Mouse (Mus musculus) midbrain, embryonic 12.5 days (tissue): Measurements from ENCODE around the gene Kif19a. TPM values are rescaled to one million over a fixed set of nuclear protein-coding genes. Genes with fewer than 3 reads are reported as not detected.

Experiments
- ATAC-seq: fragments of 200-750 bp; cut with Nextera tagmentation; 2 replicates; pipeline ENCODE4 v1.8.0; 2017; ENCODE audit warnings: low read depth, moderate TSS enrichment, moderate library complexity; ENCODE audit not compliant: low FRiP score
- H3K27ac ChIP-seq: fragments of 300-500 bp; sonication (generic); replicated peaks from 2 replicates; pipeline ENCODE4 v1.5.1; 2016; ENCODE audit warnings: mild to moderate bottlenecking
- H3K27me3 ChIP-seq: fragments of 300-500 bp; sonication (generic); 2 replicates; pipeline ENCODE4 v1.6.1; 2016; ENCODE audit warnings: mild to moderate bottlenecking
- H3K36me3 ChIP-seq: fragments of 300-500 bp; sonication (generic); 2 replicates; pipeline ENCODE4 v1.6.1; 2016
- H3K4me1 ChIP-seq: fragments of 300-500 bp; sonication (generic); 2 replicates; pipeline ENCODE4 v1.6.1; 2016
- H3K4me2 ChIP-seq: fragments of 300-500 bp; sonication (generic); replicated peaks from 2 replicates; pipeline ENCODE4 v1.6.1; 2016; ENCODE audit warnings: mild to moderate bottlenecking, moderate library complexity
- H3K4me3 ChIP-seq: fragments of 300-500 bp; sonication (generic); 2 replicates; pipeline ENCODE4 v1.5.1; 2016; ENCODE audit warnings: mild to moderate bottlenecking
- H3K9ac ChIP-seq: fragments of 300-500 bp; sonication (generic); replicated peaks from 2 replicates; pipeline ENCODE4 v1.6.1; 2016; ENCODE audit warnings: mild to moderate bottlenecking, moderate library complexity
- H3K9me3 ChIP-seq: fragments of 300-500 bp; sonication (generic); 2 replicates; pipeline ENCODE4 v1.6.1; 2016; ENCODE audit warnings: mild to moderate bottlenecking
- WGBS: fragments of 180-500 bp; shearing (Covaris S2); methylation state at CpG from one replicate; pipeline ENCODE4 v1.1.7; 2016; 5-methylcytosine and 5-hydroxymethylcytosine counted together
- polyA plus RNA-seq: library from polyadenylated mRNA; unstranded; fragments of >200 nt; fragmentation: Nextera tagmentation; extraction: Ambion mirVana; gene quantifications from 2 replicates; pipeline ENCODE4 v1.2.1, GENCODE M21; 2016

The Kif19a gene
- polyA plus RNA-seq, 1 experiment from 2014 or later: 0.73 TPM

GRCm38 (mm10) chr11:114787611-114788010, 22.4 kb downstream of the Kif19a start:
- ATAC-seq: no peak
- Histone ChIP-seq H3K27me3 (peaks cover 84% of the 10 kb centered on the region), H3K9ac (no peak overlapping the region), H3K4me1 (peaks cover 40% of the 10 kb centered on the region), H3K36me3 (0 out of 2 replicates have a peak, but pooled peaks cover 4% of the 10 kb centered on the region), H3K27ac (no peak overlapping the region), H3K9me3 (no peaks in the 10 kb centered on the region), H3K4me2 (no peak overlapping the region), H3K4me3 (no peak overlapping the region)
- 94% methylated on average over 3 of the region's 3 CpGs for WGBS

DNA sequence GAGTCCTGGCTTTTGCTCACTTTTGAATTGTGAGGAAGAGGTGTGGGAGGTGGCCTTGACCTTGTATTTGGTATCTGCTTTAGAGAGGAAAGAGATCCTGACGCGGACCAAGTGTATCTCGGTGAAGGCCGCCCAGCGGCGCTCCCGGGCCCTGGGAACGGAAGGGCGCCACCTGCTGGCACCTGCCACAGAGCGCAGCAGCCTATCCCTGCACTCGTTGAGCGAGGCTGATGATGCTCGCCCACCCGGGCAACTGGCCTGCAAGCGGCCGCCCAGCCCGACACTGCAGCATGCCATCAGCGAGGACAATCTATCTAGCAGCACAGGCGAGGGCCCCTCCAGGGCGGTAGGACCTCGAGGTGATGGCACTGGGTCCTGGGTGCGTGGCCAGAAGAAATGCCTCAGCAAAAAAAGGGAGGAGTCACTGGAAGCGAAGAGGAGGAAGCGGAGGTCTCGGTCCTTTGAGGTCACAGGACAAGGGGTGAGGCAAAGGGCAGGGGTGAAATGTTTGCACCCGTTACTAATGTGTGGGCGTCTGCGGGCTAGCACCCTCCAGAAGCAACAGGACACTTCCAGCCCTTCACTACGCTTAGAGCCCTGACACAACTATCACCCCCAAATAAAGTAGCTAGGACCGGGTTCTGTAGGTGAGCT, 24.0 kb downstream of the Kif19a start:
- Histone ChIP-seq H3K9me3 (no peaks in the 10 kb centered on the region), H3K36me3 (0 out of 2 replicates have a peak, but pooled peaks cover 4% of the 10 kb centered on the region), H3K9ac (peak overlapping the region; percentile 2; the same call in 1 of the 2 replicates), H3K4me2 (peak overlapping the region; percentile 40), H3K4me1 (peaks cover 56% of the 10 kb centered on the region), H3K27ac (no peak overlapping the region), H3K4me3 (no peak overlapping the region), H3K27me3 (peaks cover 98% of the 10 kb centered on the region)
- peak; percentile 62 for ATAC-seq
- 13% methylated on average over 30 of the region's 30 CpGs for WGBS

DNA sequence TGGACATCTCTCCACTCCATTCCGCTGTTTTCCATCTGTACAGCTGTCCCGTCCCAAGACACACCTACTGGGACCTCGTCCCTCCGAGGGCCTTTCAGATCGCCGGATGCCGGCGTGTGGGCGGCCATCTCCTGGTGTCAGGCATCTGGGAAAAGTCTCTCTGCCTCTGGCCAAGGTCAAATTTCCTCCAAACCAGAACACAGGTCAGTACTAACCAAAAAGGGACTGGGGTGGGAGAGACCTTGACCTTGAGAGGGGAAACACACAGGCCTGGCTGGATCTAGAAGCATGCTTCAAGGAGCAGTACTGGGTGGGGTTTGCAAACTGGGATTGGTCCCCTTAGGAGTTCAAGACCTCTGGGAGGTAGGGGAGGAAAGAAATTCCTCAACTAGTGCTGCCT, 24.5 kb downstream of the Kif19a start:
- peaks cover 61% of the 10 kb centered on the region for H3K4me1 ChIP-seq
- 63% methylated on average over 9 of the region's 9 CpGs for WGBS
- no peak overlapping the region for H3K4me3 ChIP-seq
- 0 out of 2 replicates have a peak overlapping the region, but pooled peaks have one; percentile 2 for H3K9ac ChIP-seq
- H3K9me3 ChIP-seq: no peaks in the 10 kb centered on the region
- H3K27me3 ChIP-seq: peaks cover 94% of the 10 kb centered on the region
- peak overlapping the region; percentile 40; the same call in 1 of the 2 replicates for H3K4me2 ChIP-seq
- no peak for ATAC-seq
- no peak overlapping the region for H3K27ac ChIP-seq
- 0 out of 2 replicates have a peak, but pooled peaks cover 4% of the 10 kb centered on the region for H3K36me3 ChIP-seq

GRCm38 (mm10) chr11:114790171-114790570, 25.0 kb downstream of the Kif19a start:
- Histone ChIP-seq H3K9ac (no peak overlapping the region), H3K27ac (no peak overlapping the region), H3K9me3 (no peaks in the 10 kb centered on the region), H3K27me3 (peaks cover 90% of the 10 kb centered on the region), H3K4me1 (peaks cover 65% of the 10 kb centered on the region), H3K4me3 (no peak overlapping the region), H3K36me3 (0 out of 2 replicates have a peak, but pooled peaks cover 4% of the 10 kb centered on the region), H3K4me2 (0 out of 2 replicates have a peak overlapping the region, but pooled peaks have one; percentile 40)
- no peak for ATAC-seq
- 74% methylated on average over 12 of the region's 12 CpGs for WGBS

- Histone ChIP-seq H3K4me1 (peaks cover 71% of the 10 kb centered on the region), H3K9ac (no peak overlapping the region), H3K27ac (no peak overlapping the region), H3K4me3 (no peak overlapping the region; the same call in 1 of the 2 replicates), H3K9me3 (no peaks in the 10 kb centered on the region), H3K4me2 (peak overlapping the region; percentile 90; the same call in 1 of the 2 replicates), H3K36me3 (0 out of 2 replicates have a peak, but pooled peaks cover 4% of the 10 kb centered on the region), H3K27me3 (peaks cover 83% of the 10 kb centered on the region)
- 47% methylated on average over 4 of the region's 4 CpGs for WGBS
- no peak for ATAC-seq
Observed at GRCm38 (mm10) chr11:114790841-114791240, 25.7 kb downstream of the Kif19a start.

DNA sequence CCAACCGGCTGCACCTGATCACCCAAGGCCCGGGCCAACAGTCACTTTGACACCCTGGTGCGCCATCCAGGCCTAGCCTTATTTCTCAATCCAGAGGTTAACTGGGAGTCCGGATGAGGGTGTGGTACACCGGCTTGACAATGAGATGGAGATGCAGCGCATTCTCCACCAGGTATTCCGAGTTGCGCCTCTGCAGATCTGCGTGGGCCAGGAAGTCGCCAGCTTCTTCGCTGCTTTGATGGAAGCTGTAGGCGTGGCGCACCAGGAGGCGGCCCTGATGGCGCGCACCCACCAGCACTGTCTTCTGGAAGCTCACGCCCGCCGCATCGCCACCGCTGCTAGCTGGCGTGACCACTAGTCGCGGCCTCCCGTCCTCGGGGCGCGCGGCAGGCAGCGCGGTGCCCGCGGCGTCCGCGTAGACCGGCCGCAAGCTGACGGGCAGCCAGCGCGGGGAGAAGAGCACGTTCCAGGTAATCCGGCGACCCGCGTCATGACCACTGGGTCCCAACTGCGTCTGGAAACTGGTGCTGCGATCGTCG, 26.2 kb downstream of the Kif19a start:
- Histone ChIP-seq H3K27ac (peak overlapping the region; percentile 49), H3K27me3 (peaks cover 77% of the 10 kb centered on the region), H3K9ac (peak overlapping the region; percentile 52), H3K36me3 (0 out of 2 replicates have a peak, but pooled peaks cover 4% of the 10 kb centered on the region), H3K9me3 (no peaks in the 10 kb centered on the region), H3K4me1 (peaks cover 73% of the 10 kb centered on the region), H3K4me2 (peak overlapping the region; percentile 90), H3K4me3 (peak overlapping the region; percentile 48)
- ATAC-seq: no peak
- 6% methylated on average over 50 of the region's 50 CpGs for WGBS

DNA sequence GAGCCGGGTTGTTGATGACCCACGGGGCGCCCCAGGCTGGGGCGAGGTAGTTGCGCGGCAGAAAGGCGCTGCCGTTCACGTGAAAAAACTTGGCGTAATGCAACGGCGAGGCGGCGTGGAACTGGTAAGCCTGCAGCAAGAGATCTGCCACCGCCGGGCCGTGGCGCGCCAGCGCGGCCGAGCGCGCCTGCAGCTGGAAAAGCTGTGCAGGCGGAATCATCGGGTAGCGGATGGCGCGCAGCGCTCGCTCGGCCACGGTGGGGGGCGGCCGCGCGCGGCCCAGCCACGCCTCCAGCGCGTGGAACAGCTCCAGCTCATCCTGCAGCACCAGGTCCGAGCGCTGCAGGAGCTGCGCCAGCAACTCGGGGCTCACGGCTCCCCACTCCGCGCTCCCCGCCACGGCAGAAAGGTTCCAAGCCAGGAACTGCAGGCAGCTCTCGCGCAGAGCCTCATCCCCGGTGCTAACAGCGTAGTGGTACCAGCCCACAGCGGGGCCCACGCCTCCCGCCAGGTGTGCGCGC, 26.8 kb downstream of the Kif19a start:
- peak overlapping the region; percentile 49 for H3K27ac ChIP-seq

DNA sequence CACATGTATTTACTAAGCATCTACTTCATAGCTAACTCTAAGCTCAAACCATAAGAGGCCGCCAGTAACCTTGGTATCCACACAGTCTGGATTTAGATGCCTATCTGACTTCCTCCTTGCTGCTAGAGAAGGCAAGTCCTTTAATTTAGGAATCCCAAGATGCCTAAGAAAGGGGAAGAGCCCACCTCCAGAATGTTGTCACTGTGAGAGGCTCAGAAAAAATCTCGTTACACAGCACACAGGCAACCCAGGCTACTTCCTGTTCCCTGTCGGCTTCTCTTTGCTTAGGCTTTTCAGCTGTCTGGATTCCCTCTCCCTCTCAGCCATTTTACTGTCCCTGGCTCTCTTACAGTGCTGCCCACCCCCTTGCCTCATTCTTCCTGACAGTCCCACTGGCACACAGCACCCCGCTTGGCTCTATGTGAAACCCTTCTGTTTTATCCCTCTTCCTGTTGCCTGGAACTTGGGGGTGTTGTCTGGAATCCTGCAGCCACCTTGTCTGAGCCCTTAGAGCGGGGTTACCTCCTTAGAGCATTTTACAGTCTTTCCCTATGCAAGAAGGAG, 27.8 kb downstream of the Kif19a start:
- peaks cover 61% of the 10 kb centered on the region for H3K27me3 ChIP-seq

More for the DNA sequence above, 26.8 kb downstream of the Kif19a start:
- WGBS: 2% methylated on average over 45 of the region's 59 CpGs
- H3K36me3 ChIP-seq: 0 out of 2 replicates have a peak, but pooled peaks cover 4% of the 10 kb centered on the region
- peak overlapping the region; percentile 48 for H3K4me3 ChIP-seq
- peaks cover 72% of the 10 kb centered on the region for H3K27me3 ChIP-seq
- ATAC-seq: no peak
- no peaks in the 10 kb centered on the region for H3K9me3 ChIP-seq
- peaks cover 74% of the 10 kb centered on the region for H3K4me1 ChIP-seq
- peak overlapping the region; percentile 90 for H3K4me2 ChIP-seq
- peak overlapping the region; percentile 52 for H3K9ac ChIP-seq

DNA sequence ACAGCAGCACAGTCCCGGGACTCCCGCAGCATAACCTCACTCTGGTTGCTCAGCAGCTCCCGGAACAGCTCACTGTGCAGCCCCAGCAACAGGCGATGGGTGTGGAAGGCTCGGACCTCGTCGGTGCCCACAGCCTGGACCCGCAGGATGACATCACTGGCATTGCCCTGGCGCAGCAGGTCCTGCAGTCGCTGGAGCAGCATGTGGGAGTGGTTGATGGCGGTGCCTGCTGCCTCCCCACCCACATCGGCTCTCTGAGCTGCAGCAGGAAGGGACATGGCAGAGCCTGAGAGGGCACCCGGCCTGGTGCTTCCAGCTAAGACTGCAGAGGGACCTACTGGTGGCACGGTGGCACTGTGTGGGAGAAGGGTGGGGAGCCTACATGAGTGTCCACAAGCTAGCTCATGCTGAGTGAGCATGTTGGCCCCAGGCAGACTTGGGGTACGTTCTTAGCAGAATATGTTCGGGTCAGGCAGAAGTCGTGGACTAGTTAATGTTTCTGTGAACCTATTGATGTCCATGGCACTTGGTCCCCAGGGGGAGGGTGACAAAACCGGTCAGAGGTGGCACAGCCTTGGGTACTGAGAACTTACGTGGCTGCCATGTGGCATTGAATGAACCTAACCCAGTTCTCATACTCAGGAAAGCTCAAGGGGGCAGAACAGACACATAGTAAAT, 28.8 kb downstream of the Kif19a start:
- Histone ChIP-seq H3K36me3 (0 out of 2 replicates have a peak, but pooled peaks cover 4% of the 10 kb centered on the region), H3K4me2 (peak overlapping the region; percentile 90), H3K4me1 (peaks cover 75% of the 10 kb centered on the region), H3K9me3 (no peaks in the 10 kb centered on the region), H3K27me3 (peaks cover 53% of the 10 kb centered on the region), H3K27ac (peak overlapping the region; percentile 100), H3K9ac (peak overlapping the region; percentile 68), H3K4me3 (peak overlapping the region; percentile 48)
- ATAC-seq: no peak
- 58% methylated on average over 19 of the region's 19 CpGs for WGBS

More for the DNA sequence above, 27.8 kb downstream of the Kif19a start:
- Histone ChIP-seq H3K9ac (no peak overlapping the region; the same call in 1 of the 2 replicates), H3K36me3 (0 out of 2 replicates have a peak, but pooled peaks cover 4% of the 10 kb centered on the region), H3K4me3 (peak overlapping the region; percentile 48), H3K4me2 (peak overlapping the region; percentile 90), H3K9me3 (no peaks in the 10 kb centered on the region), H3K4me1 (peaks cover 79% of the 10 kb centered on the region), H3K27ac (no peak overlapping the region)
- no peak for ATAC-seq
- WGBS: 48% methylated on average over 5 of the region's 5 CpGs

- peak; percentile 8 for ATAC-seq
- H3K4me1 ChIP-seq: peaks cover 69% of the 10 kb centered on the region
- no peaks in the 10 kb centered on the region for H3K9me3 ChIP-seq
- whole genome bisulfite sequencing: 21% methylated on average over 4 of the region's 4 CpGs
- peaks cover 47% of the 10 kb centered on the region for H3K27me3 ChIP-seq
- peak overlapping the region; percentile 48 for H3K4me3 ChIP-seq
- H3K27ac ChIP-seq: peak overlapping the region; percentile 100
- 0 out of 2 replicates have a peak, but pooled peaks cover 4% of the 10 kb centered on the region for H3K36me3 ChIP-seq
- H3K9ac ChIP-seq: peak overlapping the region; percentile 68
- H3K4me2 ChIP-seq: peak overlapping the region; percentile 90
Observed at GRCm38 (mm10) chr11:114794691-114795090, 29.5 kb downstream of the Kif19a start.

DNA sequence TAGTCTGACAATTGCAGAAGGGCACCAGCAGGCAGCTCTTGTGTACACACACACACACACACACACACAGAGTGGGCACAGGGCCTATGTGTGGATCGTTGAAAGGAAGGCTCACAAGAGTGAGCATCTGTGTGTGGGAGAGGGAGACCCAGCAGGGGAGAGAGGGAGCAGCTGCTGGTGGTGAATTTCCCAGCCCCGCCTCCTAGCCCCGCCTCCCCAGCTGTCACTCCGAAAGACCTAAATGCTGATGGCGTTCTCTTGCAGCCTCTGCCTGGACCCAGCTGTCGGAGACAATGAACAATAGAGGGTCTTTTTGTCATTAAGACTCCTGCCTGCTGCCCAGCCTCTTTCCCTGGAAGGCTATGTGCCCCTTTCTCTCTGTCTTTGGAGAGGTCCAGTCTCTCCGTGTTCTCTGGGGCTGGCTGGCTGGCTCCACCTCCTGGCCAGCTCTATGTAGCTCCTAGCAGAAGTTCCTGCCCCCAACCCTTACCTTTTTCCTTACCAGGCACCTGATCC, 30.1 kb downstream of the Kif19a start:
- 0% methylated on average over 7 of the region's 7 CpGs for WGBS
- Histone ChIP-seq H3K4me2 (peak overlapping the region; percentile 90), H3K27ac (peak overlapping the region; percentile 100), H3K9ac (peak overlapping the region; percentile 68), H3K4me1 (peaks cover 67% of the 10 kb centered on the region), H3K4me3 (peak overlapping the region; percentile 48), H3K9me3 (no peaks in the 10 kb centered on the region), H3K36me3 (0 out of 2 replicates have a peak, but pooled peaks cover 4% of the 10 kb centered on the region), H3K27me3 (peaks cover 41% of the 10 kb centered on the region)
- peak; percentile 84 for ATAC-seq
